Mouse (Mus musculus): ENCODE results near the gene Phxr2. TPM values are rescaled to one million over a fixed set of nuclear protein-coding genes. Genes with fewer than 3 reads are reported as not detected.

Phxr2 gene
- total RNA-seq, 2 experiments from 2014 or later = not detected

DNA sequence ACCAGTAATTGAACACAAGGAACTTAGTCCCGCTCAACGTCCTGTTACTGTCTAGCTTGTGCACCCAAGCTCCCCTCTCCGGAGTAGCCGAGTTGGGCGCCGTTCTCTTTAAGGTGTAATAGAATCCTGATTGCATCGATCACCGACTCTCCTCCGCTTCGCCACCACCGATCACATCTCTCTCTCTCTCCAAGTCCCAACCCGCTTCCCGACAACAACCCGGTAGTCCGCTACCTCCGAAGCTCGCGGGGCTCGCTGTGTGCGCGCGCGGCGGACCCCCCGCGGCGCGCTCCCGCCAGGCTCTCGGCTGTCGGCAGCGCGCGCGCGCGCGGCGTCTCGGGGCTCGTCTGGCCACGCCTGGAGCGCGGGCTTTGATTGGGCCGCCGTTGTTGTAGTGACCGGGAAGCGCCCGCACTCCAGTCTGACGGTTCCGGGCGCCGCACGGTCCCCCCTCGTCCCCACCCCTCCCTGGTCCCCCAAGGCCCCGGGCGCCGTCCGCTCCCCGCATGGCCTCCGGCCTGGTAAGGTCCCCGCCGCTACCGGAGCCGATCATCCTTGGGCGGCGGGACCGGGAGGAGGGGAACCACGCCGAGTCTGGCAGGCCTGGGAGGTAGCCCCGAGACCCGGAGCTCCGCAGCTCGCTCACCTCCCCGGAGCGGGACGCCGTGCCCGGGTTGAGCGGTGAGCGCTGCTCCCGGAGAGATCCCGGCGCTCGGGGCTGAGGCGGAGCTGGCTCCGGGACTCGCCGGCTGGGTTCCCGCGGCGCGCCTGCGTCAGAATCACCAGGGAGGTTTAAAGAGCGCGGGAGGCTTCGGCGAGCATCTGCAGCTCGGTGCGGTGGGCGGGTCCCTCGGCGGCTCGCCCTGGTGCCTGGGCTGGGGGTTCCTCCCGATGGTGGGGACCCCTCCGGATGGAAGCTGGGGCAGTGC is 19.2 kb downstream of the Phxr2 start, which contains the start of gene Poc1b:
Poc1b (plus strand) TSS at position 334 of the 929 bp plus-strand sequence.
- intact Hi-C loops (cut with DNase I) = loop anchor here (5.0 kb wide), 2 partner anchors 55 to 510 kb away; no protein-coding TSS in a partner anchor
- DNase-seq (ENCODE audit: low spot score in 2 of 2) = peak; percentile 83 to 85

DNA sequence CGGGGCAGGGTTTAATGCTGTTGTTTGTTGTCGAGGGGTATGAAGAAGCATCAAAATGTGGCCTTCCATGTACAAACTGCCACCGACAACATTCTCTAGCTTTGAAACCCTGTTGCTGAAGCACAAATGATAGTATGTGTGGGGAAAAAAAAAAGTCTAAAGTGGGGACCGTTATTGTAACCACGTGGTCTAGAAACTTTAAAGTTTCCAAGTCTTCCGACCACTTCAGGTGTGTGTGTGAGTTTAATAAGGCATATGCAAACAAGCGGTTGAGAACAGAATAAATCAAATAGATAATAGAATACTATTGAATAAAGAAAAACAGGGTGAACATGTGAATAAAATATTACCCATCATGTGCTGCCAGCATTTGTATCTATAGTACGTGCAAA is 19.8 kb downstream of the Phxr2 start:
- no peak for DNase-seq (ENCODE audit: low spot score in 2 of 2)
- intact Hi-C loops (cut with DNase I) = loop anchor here (5.0 kb wide), 2 partner anchors 56 to 511 kb away; no protein-coding TSS in a partner anchor

DNA sequence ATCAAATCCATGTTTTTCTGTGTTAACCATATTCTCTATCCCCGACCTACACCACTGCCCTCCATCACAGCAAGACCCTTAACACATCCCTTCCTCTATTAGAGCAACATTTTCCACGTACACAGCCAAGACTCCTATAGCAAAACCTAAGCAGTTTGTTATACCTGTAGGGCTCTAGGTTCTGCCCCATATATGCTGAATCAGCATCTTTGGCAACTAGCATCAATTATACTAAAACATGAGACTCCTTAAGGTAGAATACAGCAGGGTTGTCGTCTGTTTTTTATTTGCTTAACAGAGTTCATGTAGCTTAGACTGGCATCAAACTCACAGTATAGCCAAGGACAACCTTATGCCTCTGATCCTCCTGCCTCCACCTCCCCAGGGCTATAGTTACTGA is 20.6 kb downstream of the Phxr2 start:
- intact Hi-C loops (cut with DNase I) = loop anchor here (5.0 kb wide), 2 partner anchors 57 to 512 kb away; no protein-coding TSS in a partner anchor
- no peak for DNase-seq (ENCODE audit: low spot score in 2 of 2)

DNA sequence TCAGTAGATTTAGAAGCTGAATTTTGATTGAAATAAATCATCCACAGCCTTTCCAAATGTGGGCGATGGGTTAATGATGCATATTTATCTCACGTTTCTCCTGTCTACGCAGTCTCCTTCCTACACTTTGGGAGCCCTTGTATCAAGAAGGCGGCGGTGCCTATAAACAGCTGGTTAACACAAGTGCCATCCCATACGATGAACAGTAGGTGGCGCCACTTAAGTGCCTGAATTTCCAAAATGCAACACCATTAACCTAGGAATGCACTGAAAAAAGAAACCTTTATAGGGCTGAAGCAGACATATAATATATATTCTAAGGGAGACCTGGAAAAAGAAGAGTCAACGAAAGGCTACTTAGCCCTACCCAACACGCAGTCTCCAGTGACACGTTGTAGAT is 28.8 kb downstream of the Phxr2 start:
- DNase-seq (ENCODE audit: low spot score in 2 of 2) = peak; percentile 60 to 66
- intact Hi-C loops (cut with DNase I) = no loop called here

DNA sequence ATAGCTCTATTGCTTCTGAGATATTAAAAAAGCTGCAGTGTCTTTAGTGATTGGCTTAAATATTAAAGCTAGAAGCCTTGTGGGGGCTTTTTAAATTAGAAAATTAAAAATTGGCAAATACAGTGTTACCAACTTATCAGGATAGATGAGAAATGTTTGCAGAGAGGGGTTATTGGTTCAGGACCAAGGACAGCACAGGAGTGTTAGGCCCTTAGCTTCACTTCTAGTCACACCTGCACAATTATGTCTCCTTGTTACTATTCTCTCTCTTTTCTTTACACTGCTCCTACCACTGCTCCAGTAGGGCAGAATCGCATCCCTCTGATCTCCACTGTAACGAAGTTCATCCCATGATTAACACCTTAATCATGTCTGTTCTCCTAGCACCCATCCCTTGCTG is 31.0 kb downstream of the Phxr2 start:
- no peak for DNase-seq (ENCODE audit: low spot score in 2 of 2)
- intact Hi-C loops (cut with DNase I) = no loop called here

DNA sequence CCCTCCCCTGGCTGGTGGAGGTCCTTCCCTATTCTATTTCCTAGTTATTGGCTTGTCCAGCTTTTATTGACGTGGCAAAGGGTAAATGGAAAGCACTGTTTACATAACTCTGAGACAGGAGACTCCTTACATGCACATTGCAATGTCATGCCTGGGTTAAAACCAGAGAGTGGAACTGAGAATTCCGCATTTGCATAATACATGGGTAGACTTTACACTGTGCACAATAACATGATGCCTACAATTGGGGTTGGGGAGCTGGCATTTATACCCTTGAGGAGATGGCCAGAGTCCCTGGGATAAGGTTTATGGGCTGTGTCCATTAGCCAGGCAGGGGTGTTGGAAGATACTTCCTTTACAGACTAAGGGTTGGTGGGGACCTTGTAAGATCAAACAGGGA is 32.8 kb downstream of the Phxr2 start:
- intact Hi-C loops (cut with DNase I) = no loop called here
- DNase-seq (ENCODE audit: low spot score in 2 of 2) = no peak

DNA sequence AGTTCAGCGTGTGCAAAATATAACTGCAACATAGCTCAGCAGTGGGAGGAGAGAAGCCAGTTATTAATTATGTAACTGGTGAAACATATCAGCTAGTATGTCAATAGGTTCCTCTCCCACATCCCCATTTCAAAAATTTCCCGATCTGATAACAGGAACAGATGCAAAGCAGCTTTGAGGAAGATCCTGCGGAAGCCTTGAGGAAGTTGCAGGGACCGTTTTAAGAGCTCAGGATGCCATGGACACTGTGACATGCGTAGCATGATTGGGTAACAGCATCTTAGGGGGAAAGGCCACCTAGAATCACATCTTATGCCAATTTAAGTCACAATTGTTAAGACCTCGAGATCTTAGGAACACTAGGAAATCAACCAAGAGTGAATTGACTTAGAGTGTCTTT is 36.2 kb downstream of the Phxr2 start:
- intact Hi-C loops (cut with DNase I) = loop anchor here (5.0 to 10.0 kb wide), 2 partner anchors 1245 to 1378 kb away; no protein-coding TSS in a partner anchor
- no peak for DNase-seq (ENCODE audit: low spot score in 2 of 2)

DNA sequence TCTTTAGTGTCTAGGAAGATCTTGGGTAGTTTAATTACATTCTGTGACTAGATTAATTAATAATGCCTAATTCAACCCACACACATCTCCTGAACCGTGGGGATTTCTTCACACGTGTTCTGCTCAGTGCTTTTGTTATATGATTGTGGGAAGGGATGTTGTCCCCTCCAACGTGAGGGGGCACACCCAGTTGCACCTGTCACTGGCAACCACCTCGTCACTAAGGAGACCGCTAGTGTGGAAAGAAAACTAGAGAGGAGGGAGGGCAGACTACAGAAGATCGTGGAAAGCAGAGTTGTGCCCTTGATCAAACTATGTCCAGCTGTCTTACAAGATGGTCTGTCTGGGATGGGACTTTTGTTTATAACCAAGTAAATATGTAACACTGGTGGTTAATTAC is 40.1 kb downstream of the Phxr2 start:
- DNase-seq (ENCODE audit: low spot score in 2 of 2) = no peak

DNA sequence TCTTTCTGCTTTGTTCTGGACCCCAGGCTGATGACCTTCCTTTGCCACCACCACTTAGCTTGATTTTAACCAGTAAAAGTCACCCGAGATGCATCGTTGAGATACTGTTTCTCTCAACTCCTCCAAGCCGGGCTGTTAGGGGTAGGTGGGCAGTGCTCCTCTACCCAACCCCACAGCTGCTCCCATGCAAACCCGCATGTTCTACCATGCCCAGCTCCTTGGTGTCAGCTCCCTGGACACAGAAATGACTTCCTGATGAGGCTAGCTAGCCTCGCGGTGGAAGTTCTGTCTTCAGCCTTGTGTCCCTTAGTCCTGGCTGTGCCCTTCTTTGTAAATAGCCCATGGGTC is 40.9 kb downstream of the Phxr2 start:
- intact Hi-C loops (cut with DNase I) = loop anchor here (2.0 to 10.0 kb wide), 3 partner anchors 590 to 1373 kb away; no protein-coding TSS in a partner anchor
- no peak for DNase-seq (ENCODE audit: low spot score in 2 of 2)

More for the DNA sequence above, 40.1 kb downstream of the Phxr2 start:
- intact Hi-C loops (cut with DNase I) = loop anchor here (5.0 to 10.0 kb wide), 2 partner anchors 1241 to 1374 kb away; no protein-coding TSS in a partner anchor

DNA sequence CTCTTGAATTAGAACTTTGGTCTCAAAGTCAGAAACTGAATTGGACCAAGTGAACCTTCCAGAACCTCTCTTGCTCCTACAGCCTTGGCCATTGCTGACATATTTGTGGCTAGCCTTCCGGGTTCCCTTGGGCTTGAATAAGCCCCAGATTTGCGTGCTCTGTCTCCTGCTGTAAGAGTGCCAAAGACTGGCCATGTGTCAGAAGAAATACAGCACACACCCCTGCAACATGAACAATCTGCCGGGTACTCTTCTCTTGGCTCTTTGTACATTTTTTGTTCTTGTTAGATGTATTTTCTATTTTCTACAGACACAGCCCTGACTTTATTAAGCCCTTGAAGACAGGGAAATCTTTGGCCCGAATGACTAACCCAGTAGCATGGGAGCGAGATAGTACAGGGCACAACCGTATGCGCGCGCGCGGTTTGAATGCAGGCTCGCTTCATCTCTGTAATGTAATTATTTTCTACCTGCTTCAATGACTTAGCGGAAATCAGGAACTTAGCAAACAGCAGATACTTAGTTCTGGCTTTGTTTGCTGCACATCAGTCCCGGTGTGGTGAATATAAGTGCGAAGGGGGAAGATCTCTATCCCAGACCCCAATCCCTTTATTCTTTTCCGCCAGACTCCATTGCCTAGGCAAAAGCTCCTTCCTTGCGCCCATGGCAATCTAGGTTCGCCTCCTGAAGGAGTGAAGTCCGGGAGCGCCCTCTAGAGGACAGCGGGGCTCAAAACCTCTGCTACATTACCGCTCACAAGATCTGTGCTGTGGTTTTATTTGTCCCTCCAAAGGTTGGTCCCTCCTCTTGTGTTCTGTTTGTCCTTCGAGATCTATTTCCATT is 41.5 kb downstream of the Phxr2 start:
- intact Hi-C loops (cut with DNase I) = loop anchor here (2.0 to 10.0 kb wide), 4 partner anchors 52 to 1372 kb away; no protein-coding TSS in a partner anchor
- peak; percentile 86 to 94 for DNase-seq (ENCODE audit: low spot score in 2 of 2)

DNA sequence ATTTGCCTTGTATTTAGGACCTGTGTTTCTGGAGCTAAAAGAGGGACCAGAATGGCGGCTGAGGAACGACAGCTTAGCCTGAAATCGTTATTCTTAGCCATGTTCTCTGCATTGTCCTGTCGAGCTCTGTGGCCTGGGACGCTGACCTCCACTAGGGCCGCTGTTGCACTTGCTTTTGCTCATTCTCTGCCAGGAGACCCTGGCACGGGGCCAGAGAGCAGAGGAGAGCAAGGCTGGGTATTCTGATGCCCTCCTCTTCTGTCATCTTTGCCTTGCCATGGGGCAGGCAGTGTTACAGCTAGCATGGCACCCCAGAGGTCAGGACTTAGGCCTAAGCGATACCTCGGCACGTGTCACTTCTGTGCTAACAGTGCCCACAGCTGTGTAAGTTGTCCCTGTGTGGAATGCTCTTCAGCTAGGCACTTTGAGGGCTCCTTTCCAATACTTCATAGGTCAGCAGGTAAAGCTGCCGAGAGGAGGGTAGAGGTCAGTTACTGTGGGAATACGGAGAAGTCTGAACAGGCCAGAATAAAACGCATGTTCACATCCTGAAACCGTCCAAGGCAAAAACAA is 42.6 kb downstream of the Phxr2 start:
- intact Hi-C loops (cut with DNase I) = loop anchor here (2.0 to 10.0 kb wide), 3 partner anchors 51 to 1239 kb away; no protein-coding TSS in a partner anchor
- DNase-seq (ENCODE audit: low spot score in 2 of 2) = no peak

DNA sequence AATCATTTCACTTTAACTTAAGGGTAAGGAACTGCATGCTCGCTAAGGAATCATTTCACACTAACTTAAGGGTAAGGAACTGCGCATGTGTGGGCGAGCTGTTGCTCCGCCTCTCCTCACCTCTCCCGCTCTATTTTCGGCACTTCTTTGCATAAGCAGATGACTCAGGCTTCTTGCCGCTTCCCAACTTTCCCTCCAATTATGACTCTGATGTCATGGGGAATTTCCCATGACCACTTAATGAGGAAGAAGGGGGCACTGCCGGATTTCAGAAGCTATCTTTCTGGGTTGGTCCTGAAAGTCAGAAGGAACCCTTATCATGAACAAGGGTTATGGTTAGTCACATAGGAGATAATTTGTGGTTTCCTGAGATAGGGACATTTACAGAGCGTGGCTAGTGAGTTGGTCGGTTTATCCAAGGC is 44.5 kb downstream of the Phxr2 start:
- intact Hi-C loops (cut with DNase I) = loop anchor here (5.0 to 10.0 kb wide), 2 partner anchors 49 to 1237 kb away; no protein-coding TSS in a partner anchor
- peak; percentile 53 to 83 for DNase-seq (ENCODE audit: low spot score in 2 of 2)

DNA sequence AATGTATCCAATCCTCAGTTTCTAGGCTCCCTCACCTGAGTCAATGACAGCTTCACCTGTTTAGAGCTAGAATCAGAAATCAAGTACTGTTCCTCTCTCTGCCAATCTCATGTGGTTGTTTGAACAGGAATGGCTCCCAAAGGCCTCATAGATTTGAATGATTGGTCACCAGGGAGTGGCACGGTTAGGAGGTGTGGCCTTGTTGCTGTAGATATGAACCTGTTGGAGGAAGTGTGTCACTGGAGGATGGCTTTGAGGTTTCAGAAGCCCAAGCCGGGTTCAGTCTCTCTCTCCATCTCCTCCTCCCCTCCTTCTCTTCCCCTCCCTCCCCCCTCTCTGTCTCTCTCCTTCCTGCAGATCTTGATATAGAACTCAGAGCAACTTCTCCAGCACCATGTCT is 47.5 kb downstream of the Phxr2 start:
- intact Hi-C loops (cut with DNase I) = loop anchor here (5.0 kb wide), 1 partner anchor 166 kb away; the partner anchor contains the start of gene Atp2b1
- DNase-seq (ENCODE audit: low spot score in 2 of 2) = no peak

DNA sequence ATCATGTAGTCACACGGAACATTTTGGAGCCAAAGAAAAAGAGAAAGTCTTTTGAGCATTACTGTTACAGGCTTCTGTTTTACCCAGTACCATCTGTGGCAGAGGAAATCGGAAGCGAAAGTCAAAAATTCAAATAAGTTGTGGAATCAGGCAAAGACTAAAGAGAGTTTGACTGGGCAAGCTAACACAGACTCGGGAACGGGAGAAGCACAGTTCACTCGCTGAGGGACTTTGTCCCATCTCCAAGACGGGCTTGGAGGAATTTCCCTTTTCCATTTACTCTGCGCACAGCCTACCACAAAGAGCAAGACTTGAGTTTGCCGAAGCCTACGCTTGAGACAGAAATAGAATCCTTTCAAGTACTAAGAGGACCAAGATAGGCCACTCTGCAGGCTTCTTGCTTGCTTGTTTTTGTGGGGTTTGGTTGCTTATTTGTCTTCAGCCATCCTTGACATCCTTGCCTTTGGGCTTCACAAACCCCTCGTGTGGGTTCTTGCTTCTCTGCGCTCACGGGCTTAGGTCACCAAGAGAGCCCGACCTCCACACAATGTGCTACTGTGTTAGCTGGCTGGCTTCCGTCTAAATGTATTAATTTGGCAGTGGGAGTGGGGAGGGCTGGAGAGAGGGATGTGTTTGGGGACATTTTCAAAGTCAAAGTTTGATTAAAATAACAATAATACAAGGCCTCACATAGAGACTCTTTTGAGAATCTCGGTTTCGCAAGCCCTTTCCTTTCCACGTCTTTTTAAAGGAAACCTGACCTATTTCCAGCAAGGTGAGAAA is 49.8 kb downstream of the Phxr2 start:
- intact Hi-C loops (cut with DNase I) = loop anchor here (5.0 kb wide), 1 partner anchor 164 kb away; the partner anchor contains the start of gene Atp2b1
- DNase-seq (ENCODE audit: low spot score in 2 of 2) = peak in 1 of 2 experiments; percentile 51

Measured in left cerebral cortex, postnatal 14 days (tissue).